Mouse (Mus musculus): ENCODE measurements at regions not wholly inside any gene's neighbourhood (a gene's known extent, or its start where the extent isn't known, plus 50 kb on each side); places are given as distances from the start of the nearest gene placed in this dataset.
A peak's percentile ranks its signal among the peaks of the same experiment; 100 is the strongest.
"Not testable (repeated sequence)": the region's sequence is repeated elsewhere in the genome, so short reads cannot be mapped to it uniquely, and the experiment has no call there.

- no peak for DNase-seq (ENCODE audit: low spot score in 2 of 2)
Measured at GRCm38 (mm10) chr15:41283199-41283598, 1149.0 kb downstream of the 9330182O14Rik start.

- no peak for DNase-seq (ENCODE audit: low spot score in 2 of 2)
Measured at GRCm38 (mm10) chr15:41286809-41287413, 1152.7 kb downstream of the 9330182O14Rik start.

- DNase-seq (ENCODE audit: low spot score in 2 of 2): no peak
Measured at GRCm38 (mm10) chr15:41297419-41297818, 1163.3 kb downstream of the 9330182O14Rik start.

DNA sequence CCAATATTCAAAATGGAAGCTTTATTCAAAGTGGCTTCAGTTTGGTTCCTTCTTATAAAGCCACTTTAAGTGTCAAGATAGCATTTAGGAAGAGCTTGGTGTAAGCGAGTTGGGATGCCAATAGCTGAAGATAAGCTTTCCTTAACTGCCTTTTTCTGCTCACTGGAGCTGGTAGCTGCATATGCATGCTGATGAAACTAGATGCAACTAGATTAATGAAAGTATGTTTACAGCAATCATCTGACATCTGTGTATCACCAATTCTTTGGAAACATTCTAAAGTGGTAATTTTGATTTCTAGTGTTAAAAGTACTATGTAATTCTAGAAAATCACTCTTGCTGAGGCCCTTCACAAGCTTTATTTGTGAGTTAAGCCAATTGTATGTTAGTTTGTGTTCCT is 1172.5 kb downstream of the 9330182O14Rik start:
- no peak for DNase-seq (ENCODE audit: low spot score in 2 of 2)

DNA sequence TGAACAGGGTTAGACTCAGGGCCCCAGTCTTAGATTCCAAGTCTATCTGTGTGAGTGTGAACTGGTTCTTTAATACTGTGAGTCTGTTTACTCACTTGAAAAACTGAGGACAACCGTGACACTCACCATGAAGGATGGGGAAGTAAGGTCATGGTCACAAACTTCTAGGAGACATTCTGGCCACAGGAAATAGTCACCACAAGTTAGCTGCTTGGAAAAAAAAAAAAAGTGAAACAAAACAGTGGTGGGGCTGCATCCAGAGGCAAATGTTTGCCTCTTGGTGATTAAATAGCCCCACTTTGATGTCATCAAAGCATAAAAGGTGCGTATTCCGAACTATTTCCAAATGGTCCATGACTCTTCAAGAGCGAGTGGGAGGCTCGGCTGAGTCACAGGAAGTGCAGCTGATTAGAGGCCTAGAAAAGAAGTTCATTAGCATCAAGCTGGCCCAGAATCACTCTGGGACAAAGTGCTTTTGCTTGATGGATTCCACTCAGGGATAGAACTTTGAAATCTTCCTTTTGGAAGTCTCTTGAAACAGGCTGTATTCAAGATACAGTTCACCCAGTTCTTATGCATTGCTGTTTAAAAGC is 1177.7 kb downstream of the 9330182O14Rik start:
- no peak for DNase-seq (ENCODE audit: low spot score in 2 of 2)

DNA sequence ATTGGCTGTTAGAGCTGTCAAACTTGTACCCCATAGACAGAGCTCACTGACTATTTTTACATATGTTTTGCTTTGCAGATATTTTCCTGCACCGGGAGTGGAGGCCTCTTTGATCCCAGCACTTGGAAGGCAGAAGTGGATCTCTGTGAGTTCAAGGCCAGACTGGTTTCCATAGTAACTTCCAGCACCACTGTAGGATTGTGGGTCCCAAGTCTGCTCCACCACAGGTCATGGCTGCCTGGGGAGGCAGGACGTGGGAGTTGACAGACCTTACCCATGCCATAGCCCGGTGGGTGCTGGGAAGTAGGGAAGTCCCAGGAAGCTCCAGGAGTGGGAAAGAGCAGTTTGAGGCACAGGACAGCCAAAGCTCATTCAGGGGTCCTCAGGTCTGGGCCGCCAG is 1180.8 kb downstream of the 9330182O14Rik start:
- DNase-seq (ENCODE audit: low spot score in 2 of 2): no peak

- peak; percentile 3 to 4 for DNase-seq (ENCODE audit: low spot score in 2 of 2)
Measured at GRCm38 (mm10) chr15:41325633-41326252, 1191.6 kb downstream of the 9330182O14Rik start.

- DNase-seq (ENCODE audit: low spot score in 2 of 2): no peak
Measured at GRCm38 (mm10) chr15:41329286-41329685, 1195.1 kb downstream of the 9330182O14Rik start.

DNA sequence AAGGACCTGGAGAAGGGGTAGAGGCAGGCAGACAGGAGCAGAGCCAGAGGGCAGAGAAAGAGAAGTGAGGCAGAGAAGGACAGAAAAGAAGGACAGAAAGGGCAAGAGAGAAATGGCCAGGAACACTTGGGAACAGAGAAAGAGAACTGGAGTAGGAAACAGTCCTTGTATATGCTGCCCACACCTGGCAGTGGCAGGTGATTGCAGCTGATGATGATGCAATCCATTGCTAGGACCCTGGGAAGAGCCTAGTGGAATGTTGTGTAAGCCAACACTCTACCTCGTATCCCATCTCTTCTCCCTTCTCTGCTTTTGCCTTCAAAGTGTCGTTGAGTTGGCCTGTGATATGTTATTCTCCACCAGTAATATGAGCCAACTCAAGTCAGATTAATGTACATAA is 1195.9 kb downstream of the 9330182O14Rik start:
- no peak for DNase-seq (ENCODE audit: low spot score in 2 of 2)

DNA sequence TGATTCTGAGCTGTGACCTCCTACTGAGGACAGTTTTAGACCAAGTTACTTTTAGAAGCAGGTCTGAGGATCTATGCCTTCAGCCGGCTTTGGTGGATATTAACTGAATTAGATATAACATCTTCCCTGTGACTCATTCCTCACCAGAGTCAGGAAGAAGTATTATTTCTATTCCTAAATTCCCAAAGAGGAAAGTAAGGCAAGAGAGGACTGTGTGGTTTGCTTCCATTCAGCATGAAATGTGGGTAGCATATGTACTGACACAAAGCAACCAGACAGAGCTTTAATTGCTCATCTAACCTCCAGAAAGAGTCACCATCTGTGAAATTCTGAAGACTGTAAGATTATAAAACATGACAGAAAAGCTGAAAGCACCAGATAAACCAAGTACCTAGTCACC is 1198.3 kb downstream of the 9330182O14Rik start:
- no peak for DNase-seq (ENCODE audit: low spot score in 2 of 2)

GRCm38 (mm10) chr15:41333165-41333564 is 1199.0 kb downstream of the 9330182O14Rik start:
- no peak for DNase-seq (ENCODE audit: low spot score in 2 of 2)

DNA sequence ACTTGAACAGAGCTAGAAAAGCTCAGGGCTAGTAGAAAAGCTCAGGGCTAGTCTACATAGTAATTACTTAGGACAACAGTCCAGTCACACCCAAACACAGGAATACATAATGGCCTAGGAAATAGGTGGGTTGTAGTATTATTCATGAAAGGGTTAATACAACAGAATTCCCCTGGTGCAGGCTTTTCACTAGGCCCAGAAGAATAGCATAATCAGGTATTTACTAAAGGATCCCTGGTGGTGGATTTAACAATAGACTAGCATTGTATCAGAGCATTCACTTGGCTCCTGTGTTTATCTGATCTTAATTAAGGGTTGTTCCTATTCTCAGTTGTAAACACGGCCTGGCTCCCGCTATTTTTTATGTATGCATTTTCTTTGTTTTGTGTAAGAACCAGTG is 1206.5 kb downstream of the 9330182O14Rik start:
- DNase-seq (ENCODE audit: low spot score in 2 of 2): not testable (repeated sequence)

DNA sequence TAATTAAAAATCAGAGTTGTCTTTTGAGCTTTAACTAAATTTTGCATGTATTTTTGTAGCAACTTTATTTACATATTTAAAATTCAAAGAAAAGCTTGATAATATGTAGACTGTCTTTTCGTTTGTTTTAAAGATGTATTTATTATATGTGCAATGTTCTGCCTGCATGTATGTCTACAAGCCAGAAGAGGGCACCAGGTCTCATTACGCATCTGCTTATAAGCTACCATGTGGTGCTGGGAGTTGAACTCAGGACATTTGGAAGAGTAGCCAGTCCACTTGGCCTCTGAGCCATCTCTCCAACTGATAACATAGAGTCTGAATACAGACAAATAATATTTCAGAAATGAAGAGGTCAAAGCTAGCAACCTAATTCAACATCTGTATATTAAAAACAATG is 1211.4 kb downstream of the 9330182O14Rik start:
- DNase-seq (ENCODE audit: low spot score in 2 of 2): no peak

- no peak for DNase-seq (ENCODE audit: low spot score in 2 of 2)
Measured at GRCm38 (mm10) chr15:41347221-41347620, 1213.1 kb downstream of the 9330182O14Rik start.

DNA sequence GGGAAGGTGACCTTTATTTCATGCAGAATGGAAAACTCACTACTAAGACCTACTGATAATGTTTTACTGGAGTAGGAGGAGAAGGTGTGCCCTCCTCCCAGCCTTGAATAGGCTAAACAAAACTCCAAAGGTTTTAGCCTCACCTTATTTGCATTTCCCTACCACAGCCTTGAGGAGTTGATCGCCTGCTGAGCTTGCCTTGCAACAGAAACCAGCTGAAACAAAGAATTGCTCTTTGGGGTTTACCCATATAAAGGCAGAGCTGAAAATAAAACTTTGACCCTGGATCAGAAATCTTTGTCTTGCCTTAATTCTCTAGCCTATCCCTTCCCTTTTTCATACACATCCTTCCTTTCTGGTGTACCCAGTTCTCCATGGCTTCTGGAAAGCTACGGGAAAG is 1218.0 kb downstream of the 9330182O14Rik start:
- no peak for DNase-seq (ENCODE audit: low spot score in 2 of 2)

GRCm38 (mm10) chr15:41359276-41359675 is 1225.1 kb downstream of the 9330182O14Rik start:
- DNase-seq (ENCODE audit: low spot score in 2 of 2): no peak

GRCm38 (mm10) chr15:41374669-41375068 is 1240.5 kb downstream of the 9330182O14Rik start:
- DNase-seq (ENCODE audit: low spot score in 2 of 2): no peak

DNA sequence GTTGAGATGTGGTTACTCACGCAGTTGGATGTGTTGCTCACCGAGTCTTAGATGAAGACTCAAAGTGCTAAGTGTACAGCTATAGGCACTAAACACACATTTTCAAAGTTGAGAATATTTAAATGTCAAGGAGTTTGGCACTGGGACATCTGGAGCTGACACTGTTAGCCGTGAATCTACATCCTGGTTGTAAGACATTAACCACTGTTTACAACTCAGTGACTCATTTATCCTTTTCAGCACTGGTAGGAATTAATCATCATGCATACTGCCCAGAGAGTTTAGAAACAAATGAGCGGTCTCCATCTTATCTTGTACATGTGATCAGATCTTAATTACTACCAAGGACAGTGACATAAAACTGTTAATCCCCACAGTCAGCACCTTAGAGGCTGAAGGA is 1241.7 kb downstream of the 9330182O14Rik start:
- DNase-seq (ENCODE audit: low spot score in 2 of 2): no peak

GRCm38 (mm10) chr15:41379637-41380036 is 1245.5 kb downstream of the 9330182O14Rik start:
- DNase-seq (ENCODE audit: low spot score in 2 of 2): no peak

- DNase-seq (ENCODE audit: low spot score in 2 of 2): no peak
Measured at GRCm38 (mm10) chr15:41380429-41380828, 1246.3 kb downstream of the 9330182O14Rik start.

DNA sequence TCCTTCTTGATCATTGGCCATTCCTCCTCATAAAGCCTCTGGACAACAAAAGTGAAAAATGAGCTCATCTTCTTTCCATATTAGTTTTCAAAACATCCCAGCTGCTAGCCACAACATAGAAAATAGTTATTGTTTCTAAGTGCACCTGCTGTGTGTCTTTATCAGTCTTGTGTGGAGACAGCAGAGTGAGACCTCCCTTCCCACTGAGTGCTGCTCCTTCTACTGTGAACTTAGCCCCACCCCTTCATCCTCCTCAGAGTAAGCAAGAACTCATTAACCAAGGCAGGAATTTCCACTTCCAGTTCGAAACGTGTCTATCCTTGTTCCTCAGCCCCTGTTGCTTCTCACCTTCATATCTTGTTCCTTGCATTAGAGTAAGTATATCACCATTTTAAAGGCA is 1256.5 kb downstream of the 9330182O14Rik start:
- DNase-seq (ENCODE audit: low spot score in 2 of 2): no peak
